Mouse (Mus musculus) subcutaneous adipose tissue, adult 2 months (tissue): ENCODE results near the gene T2. TPM values are rescaled to one million over a fixed set of nuclear protein-coding genes. Genes with fewer than 3 reads are reported as not detected.

ENCODE experiments used
- polyA plus RNA-seq: library from polyadenylated mRNA; depleted of rRNA; stranded (reverse); fragments of >200 nt; gene quantifications from 2 replicates; pipeline ENCODE4 v1.2.3, GENCODE M21; 2012; ENCODE audit warnings: low replicate concordance; rRNA removed

The T2 gene
- 0.09 and 0.12 TPM in 2 replicates for polyA plus RNA-seq

DNA sequence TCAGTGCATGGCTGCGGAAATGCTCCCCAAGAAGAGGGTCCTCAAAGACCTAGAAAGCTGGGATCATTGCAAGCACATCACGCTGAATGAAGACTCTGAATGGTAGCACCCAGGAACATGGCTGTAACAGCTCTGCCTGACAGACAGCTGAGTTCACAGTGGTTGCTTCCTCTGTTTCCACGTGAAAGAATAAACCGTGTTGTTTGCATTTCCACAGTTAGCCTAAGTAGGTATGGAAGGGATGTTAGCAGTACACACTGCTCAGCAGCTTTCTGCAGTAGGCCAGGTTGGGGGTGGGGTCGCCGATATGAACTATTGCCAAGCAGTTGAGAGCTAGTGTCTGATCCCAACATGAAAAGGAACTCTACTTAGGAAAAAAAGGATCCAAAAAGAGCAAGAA, at the start of gene T2:
TSS of gene T2 (plus strand) at position 301 of the 400 bp plus-strand sequence.

DNA sequence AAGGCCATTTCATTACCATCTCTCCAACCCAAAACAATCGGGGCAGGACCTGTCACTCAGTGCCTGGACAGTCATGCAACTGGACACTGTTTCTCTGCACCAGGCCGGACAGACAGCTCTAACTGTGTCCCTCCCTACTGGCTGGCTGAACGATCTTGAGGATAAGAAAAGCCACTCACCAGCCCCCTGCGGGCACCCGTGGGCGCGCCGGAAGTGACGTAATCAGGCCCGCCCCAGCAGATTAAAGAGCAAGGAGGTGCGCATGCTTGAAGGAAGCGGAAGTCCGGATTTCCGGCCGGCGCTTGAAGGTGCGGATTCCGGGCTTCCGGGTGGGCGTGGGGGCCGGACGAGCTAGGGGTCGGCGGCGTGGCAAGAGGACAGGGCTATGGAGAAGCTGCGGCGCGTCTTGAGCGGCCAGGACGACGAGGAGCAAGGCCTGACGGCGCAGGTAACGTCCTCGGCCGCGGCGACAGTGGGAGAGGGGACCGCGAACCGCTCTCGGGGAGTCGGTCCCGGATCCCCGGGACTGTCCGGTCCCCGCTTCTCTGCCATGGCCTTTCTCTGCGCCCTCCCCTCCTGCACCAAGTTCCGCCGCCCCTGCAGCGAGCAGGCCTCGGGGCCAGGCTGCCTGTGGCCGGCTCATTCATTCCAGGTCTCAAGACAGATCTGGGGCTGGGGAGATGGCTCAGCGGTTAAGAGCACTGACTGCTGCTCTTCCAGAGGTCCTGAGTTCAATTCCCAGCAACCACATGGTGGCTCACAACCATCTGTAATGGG, 44.8 kb upstream of the T2 start, which contains the start of gene Sft2d1:
TSS of gene Sft2d1 (plus strand) at position 265 of the 777 bp plus-strand sequence.

DNA sequence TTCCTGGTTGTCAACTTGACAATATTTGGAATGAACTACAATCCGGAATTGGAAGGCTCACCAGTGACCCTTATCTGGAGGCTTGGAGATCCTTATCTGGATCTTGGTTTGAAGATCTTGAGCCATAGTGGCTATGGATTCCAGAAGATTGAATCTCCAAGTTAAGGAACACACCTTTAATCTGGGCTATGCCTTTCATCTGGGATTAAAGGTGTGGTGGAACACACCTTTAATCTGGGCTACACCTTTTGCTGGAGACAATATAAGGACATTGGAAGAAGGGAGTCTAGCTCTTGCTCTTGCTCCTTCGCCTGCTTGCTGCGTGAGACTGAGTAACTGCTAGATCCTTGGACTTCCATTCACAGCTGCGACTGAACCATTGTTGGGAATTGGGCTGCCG, 18.6 kb upstream of the T2 start, which contains the start of gene Prr18:
TSS of gene Prr18 (plus strand) at position 301 of the 400 bp plus-strand sequence.

DNA sequence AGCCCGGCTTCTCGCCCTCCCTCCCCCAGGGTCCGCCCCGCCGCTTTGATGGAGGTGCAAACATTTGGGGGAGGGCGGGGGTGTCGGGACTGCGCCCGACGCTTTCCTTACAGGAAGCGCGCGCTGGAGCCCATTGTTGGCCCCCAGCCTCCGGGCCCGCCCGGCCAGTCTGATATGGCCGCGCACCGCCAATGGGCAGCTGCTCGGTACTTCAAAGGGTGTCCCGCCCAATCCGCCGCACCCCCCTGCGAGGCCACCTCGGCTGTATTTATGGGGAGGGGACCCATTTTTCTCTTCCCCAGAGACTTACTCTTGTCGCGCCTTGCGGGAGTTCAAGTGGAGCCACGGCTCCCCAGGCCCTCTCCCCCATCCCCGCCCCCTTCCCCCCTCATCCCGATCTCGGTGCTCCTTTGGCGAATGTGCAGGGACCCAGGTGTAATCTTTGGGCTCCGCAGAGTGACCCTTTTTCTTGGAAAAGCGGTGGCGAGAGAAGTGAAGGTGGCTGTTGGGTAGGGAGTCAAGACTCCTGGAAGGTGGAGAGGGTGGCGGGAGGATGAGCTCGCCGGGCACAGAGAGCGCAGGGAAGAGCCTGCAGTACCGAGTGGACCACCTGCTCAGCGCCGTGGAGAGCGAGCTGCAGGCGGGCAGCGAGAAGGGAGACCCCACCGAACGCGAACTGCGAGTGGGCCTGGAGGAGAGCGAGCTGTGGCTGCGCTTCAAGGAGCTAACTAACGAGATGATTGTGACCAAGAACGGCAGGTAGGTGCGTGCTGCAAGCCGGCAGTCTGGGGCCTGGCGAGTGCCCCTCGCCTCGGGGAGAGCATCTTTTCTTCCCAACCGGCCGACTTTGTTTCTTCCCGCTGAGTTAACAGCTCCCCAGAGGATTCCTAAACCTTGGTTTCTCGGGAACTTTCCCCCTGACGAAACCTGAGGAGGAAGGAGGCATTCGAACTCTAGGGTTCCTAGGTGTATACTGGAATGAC, 78.5 kb downstream of the T2 start, which contains the start of gene T:
TSS of gene T (plus strand) at position 446 of the 983 bp plus-strand sequence.

Other genes starting within 250 kb of the T2 start
- 0.17 TPM in 1 of 2 replicates, not detected in the other for gene Gm49673, start 208.2 kb upstream of the T2 start, polyA plus RNA-seq
- 32.9 and 70.7 TPM in 2 replicates for gene Rnaset2a, start 207.9 kb upstream of the T2 start, polyA plus RNA-seq
- gene Fgfr1op, start 190.5 kb upstream of the T2 start, polyA plus RNA-seq, result 3.3 and 3.7 TPM in 2 replicates
- gene Ccr6, start 119.9 kb upstream of the T2 start, polyA plus RNA-seq, result 0.10 and 0.33 TPM in 2 replicates
- 624 and 1,047 TPM in 2 replicates for gene Mpc1, start 73.1 kb upstream of the T2 start, polyA plus RNA-seq
- 62.6 and 71.7 TPM in 2 replicates for gene Sft2d1, start 44.9 kb upstream of the T2 start, polyA plus RNA-seq
- gene Prr18, start 18.5 kb upstream of the T2 start, polyA plus RNA-seq, result 0.16 and 0.26 TPM in 2 replicates
- 0.67 TPM in 1 of 2 replicates, not detected in the other for gene T, start 78.4 kb downstream of the T2 start, polyA plus RNA-seq
- 2.8 and 4.4 TPM in 2 replicates for gene Pde10a, start 169.4 kb downstream of the T2 start, polyA plus RNA-seq
- not detected in 2 replicates for gene Gm17087, start 211.0 kb downstream of the T2 start, polyA plus RNA-seq